Mouse (Mus musculus) hindbrain, embryonic 11.5 days (tissue): ENCODE data around the gene Stoml2. TPM values are rescaled to one million over a fixed set of nuclear protein-coding genes. Genes with fewer than 3 reads are reported as not detected.
A peak's percentile ranks its signal among the peaks of the same experiment; 100 is the strongest.

Experiments
- ATAC-seq: fragments of 200-750 bp; cut with Nextera tagmentation; 2 replicates; pipeline ENCODE4 v1.8.0; 2017; ENCODE audit warnings: mild to moderate bottlenecking, moderate TSS enrichment, moderate library complexity; ENCODE audit not compliant: low FRiP score
- DNase-seq: peaks from one replicate; pipeline ENCODE4 v3.0.0-alpha.2; 2015; ENCODE audit warnings: low spot score
- H3K27ac ChIP-seq: fragments of 300-500 bp; sonication (generic); 2 replicates; pipeline ENCODE4 v1.5.1; 2014; ENCODE audit warnings: mild to moderate bottlenecking, low read depth, low read length
- H3K27me3 ChIP-seq: fragments of 300-500 bp; sonication (generic); 2 replicates; pipeline ENCODE4 v1.6.1; 2014; ENCODE audit warnings: mild to moderate bottlenecking, low read length, moderate library complexity, mixed read lengths; ENCODE audit not compliant: control insufficient read depth, insufficient read depth
- H3K36me3 ChIP-seq: fragments of 300-500 bp; sonication (generic); 2 replicates; pipeline ENCODE4 v1.6.1; 2014; ENCODE audit warnings: mild to moderate bottlenecking, low read length, moderate library complexity, mixed read lengths; ENCODE audit not compliant: control insufficient read depth, insufficient read depth
- H3K4me1 ChIP-seq: fragments of 300-500 bp; sonication (generic); replicated peaks from 2 replicates; pipeline ENCODE4 v1.6.1; 2014; ENCODE audit warnings: low read length, mixed read lengths; ENCODE audit not compliant: control insufficient read depth, insufficient read depth
- H3K4me2 ChIP-seq: fragments of 300-500 bp; sonication (generic); replicated peaks from 2 replicates; pipeline ENCODE4 v1.6.1; 2014; ENCODE audit warnings: mild to moderate bottlenecking, low read depth, low read length
- H3K4me3 ChIP-seq: fragments of 300-500 bp; sonication (generic); 2 replicates; pipeline ENCODE4 v1.5.1; 2014; ENCODE audit warnings: low read depth, low read length
- H3K9ac ChIP-seq: fragments of 300-500 bp; sonication (generic); 2 replicates; pipeline ENCODE4 v1.6.1; 2014; ENCODE audit warnings: low read depth, low read length
- H3K9me3 ChIP-seq: fragments of 300-500 bp; sonication (generic); 2 replicates; pipeline ENCODE4 v1.6.1; 2016; ENCODE audit warnings: low read length; ENCODE audit not compliant: control insufficient read depth
- WGBS: fragments of 180-500 bp; shearing (Covaris S2); extraction: QIAGEN DNeasy Blood & Tissue Kit; methylation state at CpG from one replicate; pipeline ENCODE4 v1.1.7; 2014; 5-methylcytosine and 5-hydroxymethylcytosine counted together
- polyA plus RNA-seq: library from polyadenylated mRNA; unstranded; fragments of >200 nt; fragmentation: Nextera tagmentation; extraction: Ambion mirVana; gene quantifications from 2 replicates; pipeline ENCODE4 v1.2.1, GENCODE M21; 2014

Stoml2 gene
- polyA plus RNA-seq, 1 experiment from 2014 or later, result 353 TPM

DNA sequence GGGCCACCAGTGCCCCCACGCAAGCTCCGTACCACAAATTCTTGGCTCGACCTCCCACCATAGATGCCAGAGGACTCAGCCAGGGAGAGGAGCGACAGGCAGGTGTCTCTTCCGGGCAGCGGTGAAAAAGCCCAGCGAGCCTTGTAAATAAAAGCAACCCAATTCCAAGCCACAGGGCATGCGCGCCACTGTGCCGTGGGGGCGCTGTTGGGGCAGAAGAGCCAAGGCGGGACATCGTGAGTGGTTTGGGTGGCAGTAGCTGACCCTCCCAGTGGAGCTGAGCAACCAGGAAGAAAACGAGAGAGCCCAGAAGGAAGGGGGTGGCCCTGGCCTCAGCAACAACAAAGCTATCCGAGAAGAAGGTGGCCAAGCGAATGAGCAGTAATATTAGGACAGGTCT lies 10.6 kb downstream of the Stoml2 start:
- H3K4me3 ChIP-seq, result no peak overlapping the region
- DNase-seq (no peak), ATAC-seq (no peak)
- no peak overlapping the region for H3K4me2 ChIP-seq
- no peak overlapping the region for H3K27ac ChIP-seq
- no peaks in the 10 kb centered on the region for H3K9me3 ChIP-seq
- H3K36me3 ChIP-seq, result 0 out of 2 replicates have a peak, but pooled peaks cover 6% of the 10 kb centered on the region
- H3K9ac ChIP-seq, result no peak overlapping the region
- WGBS, result 86% methylated on average over 16 of the region's 16 CpGs
- peaks cover 6% of the 10 kb centered on the region; the same call in 1 of the 2 replicates for H3K4me1 ChIP-seq
- H3K27me3 ChIP-seq, result no peaks in the 10 kb centered on the region

DNA sequence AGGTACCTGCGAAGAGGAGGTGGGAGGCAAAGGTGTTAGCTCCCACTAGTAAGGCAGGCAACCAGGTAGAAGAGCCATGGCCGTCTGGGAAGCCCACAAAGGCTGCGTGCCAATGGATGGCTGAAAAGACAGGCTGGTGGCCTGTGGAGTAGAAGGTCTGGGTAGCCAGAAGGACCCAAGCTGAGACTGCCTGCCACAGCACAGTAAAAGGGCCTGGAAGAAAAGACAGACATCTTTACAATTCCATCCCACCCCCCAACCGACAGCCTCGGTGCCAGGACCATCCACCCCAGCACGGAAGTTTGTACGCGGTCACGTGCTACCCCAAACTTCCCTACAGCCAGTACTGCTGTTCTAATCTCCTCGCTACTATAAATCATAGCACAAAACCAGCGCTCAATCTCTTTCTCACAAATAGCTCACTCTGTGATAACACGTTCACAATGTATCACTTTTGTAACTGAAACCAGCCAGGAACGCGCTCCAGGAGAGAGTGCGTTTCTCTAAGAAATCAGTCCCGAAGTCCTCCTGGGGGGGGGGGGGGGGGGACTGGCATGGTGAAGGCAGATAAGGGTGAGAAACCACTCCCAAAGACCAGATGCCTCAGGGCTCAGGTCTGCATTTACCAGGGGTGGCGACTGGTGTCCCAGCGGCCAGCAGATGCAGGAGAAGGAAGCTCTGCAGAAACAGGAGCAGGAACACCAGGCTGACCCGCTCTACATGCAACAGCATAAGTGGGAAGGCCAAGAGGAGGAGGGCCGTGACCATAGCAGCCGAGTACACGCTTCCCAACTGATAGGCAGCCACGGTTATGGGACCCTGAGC lies 11.7 kb downstream of the Stoml2 start:
- Histone ChIP-seq H3K27me3 (no peaks in the 10 kb centered on the region), H3K9me3 (no peaks in the 10 kb centered on the region), H3K4me1 (peaks cover 5% of the 10 kb centered on the region; the same call in 1 of the 2 replicates), H3K27ac (no peak overlapping the region), H3K4me2 (no peak overlapping the region), H3K36me3 (0 out of 2 replicates have a peak, but pooled peaks cover 6% of the 10 kb centered on the region), H3K4me3 (no peak overlapping the region), H3K9ac (no peak overlapping the region)
- DNase-seq, result no peak
- ATAC-seq, result no peak
- WGBS, result 96% methylated on average over 21 of the region's 23 CpGs

DNA sequence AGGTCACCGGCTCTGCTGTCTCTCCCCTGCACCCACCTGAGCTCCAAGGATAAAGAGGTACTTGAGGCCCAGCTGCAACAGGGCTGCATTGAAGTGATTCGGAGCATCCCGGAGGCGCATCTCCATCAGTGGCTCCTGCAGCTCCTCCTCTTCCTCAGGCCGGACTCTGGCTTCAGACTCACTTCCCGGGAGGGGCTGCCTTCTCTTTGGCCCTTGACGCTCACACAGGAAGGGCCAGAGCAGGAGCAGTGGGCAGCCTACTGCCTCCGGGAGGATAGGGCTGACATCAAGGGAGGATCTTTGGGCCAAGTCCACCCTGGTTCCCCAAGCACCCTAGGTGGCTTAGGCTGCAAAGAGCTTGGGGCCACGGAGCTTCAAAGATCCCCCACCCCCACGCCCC lies 12.3 kb downstream of the Stoml2 start:
- WGBS, result 94% methylated on average over 10 of the region's 10 CpGs
- DNase-seq (no peak), ATAC-seq (no peak)

DNA sequence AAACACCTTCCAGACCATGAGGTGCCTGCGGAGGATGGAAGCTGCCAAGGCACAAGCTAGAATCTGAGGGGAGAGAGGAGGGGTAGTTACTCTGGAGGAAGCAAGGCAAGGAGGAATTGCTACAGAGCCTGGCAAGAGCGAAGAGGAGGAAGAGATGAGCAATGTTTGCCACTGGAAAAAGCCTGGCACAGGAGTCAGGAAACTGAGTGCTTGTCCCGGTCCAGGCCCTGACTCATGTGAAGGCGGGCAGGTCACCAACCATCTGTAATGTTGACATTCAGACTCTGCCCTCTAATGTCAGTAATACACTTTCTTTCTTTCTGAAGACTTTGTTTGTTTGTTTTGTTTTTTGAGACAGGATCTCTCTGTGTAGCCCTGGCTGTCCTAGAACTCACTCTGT lies 13.4 kb downstream of the Stoml2 start:
- 98% methylated on average over 4 of the region's 4 CpGs for WGBS
- Histone ChIP-seq H3K27ac (no peak overlapping the region), H3K4me3 (no peak overlapping the region), H3K9me3 (no peaks in the 10 kb centered on the region), H3K27me3 (no peaks in the 10 kb centered on the region), H3K4me2 (no peak overlapping the region), H3K4me1 (no peaks in the 10 kb centered on the region), H3K36me3 (0 out of 2 replicates have a peak, but pooled peaks cover 4% of the 10 kb centered on the region), H3K9ac (no peak overlapping the region)
- no peak for DNase-seq
- ATAC-seq, result no peak

More for the DNA sequence above, 12.3 kb downstream of the Stoml2 start:
- no peaks in the 10 kb centered on the region for H3K27me3 ChIP-seq
- 0 out of 2 replicates have a peak, but pooled peaks cover 6% of the 10 kb centered on the region for H3K36me3 ChIP-seq
- H3K4me3 ChIP-seq, result no peak overlapping the region
- H3K27ac ChIP-seq, result no peak overlapping the region
- no peaks in the 10 kb centered on the region for H3K9me3 ChIP-seq
- H3K4me2 ChIP-seq, result no peak overlapping the region
- H3K9ac ChIP-seq, result no peak overlapping the region
- no peaks in the 10 kb centered on the region for H3K4me1 ChIP-seq

DNA sequence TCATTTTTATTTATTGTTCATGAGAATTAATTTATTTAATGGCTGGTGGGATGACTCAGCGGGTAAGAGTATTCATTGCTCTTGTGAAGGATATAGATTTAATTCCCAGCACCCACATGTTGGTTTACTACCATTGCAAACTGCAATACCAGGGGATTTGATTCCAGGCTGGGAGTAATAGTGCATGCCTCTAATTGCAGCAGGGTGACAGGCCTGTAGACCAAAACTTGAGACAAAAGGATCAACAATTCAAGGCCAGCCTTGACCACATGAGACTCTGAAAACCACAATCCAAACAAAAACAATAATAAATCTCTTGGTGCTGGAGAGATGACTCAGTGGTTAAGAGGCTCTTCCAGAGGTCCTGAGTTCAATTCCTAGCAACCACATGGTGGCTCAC lies 19.4 kb downstream of the Stoml2 start:
- Histone ChIP-seq H3K4me1 (0 out of 2 replicates have a peak, but pooled peaks cover 3% of the 10 kb centered on the region), H3K9me3 (no peaks in the 10 kb centered on the region), H3K36me3 (no peaks in the 10 kb centered on the region), H3K9ac (no peak overlapping the region), H3K27me3 (no peaks in the 10 kb centered on the region), H3K4me2 (no peak overlapping the region), H3K4me3 (no peak overlapping the region), H3K27ac (no peak overlapping the region)
- no peak for DNase-seq
- no peak for ATAC-seq
- 85% methylated on average over 1 of the region's 1 CpGs for WGBS

DNA sequence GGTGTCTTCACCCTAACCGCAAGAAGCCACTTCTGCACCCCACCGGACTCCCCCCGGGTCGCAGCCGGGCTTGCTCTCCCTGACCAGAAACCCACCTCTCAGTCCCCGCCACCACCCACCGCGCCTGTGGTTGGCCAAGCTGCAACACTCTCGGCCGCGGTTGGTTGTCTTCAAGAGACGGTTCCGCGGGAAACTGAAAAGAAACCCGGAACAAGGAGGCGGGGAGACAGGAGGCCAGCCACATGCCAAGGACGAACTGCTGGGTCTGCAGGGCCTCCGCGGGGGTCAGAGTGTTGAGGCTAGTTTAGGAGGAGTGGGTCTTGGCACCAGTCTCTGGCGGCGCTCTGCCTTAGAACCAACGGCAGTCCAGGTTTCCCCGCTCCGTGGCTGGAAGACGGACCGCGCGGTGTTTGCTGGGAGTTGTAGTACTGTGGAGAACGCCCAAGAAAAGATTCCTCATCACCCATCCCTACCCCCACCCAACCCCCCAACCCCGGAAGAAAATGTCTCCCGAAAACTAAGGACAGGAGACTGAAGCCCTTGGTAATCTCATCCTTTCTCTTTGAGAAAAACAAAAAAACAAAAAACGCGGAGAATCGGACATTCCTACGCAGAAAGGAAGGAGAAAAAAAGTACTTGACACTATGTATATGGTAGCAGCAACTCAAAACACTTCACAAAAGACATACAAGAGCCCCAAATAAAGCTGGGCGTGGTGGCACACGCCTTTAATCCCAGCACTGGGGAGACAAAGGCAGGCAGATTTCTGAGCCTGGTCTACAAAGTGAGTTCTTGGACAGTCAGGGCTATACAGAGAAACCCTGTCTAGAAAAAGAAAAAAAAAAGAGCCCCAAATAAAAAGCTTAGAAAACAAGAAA lies 21.1 kb downstream of the Stoml2 start, which contains the start of gene Fancg:
TSS of gene Fancg (minus strand) at position 346 of the 878 bp plus-strand sequence.
- no peaks in the 10 kb centered on the region for H3K27me3 ChIP-seq
- no peaks in the 10 kb centered on the region for H3K36me3 ChIP-seq
- H3K4me1 ChIP-seq, result 0 out of 2 replicates have a peak, but pooled peaks cover 3% of the 10 kb centered on the region
- peak within 1 kb of the TSS; percentile 29 for H3K9ac ChIP-seq
- ATAC-seq, result peak; percentile 94
- no peaks in the 10 kb centered on the region for H3K9me3 ChIP-seq
- DNase-seq, result peak; percentile 89
- H3K4me3 ChIP-seq, result peak within 1 kb of the TSS; percentile 55
- H3K4me2 ChIP-seq, result peak within 1 kb of the TSS; percentile 71
- WGBS, result under 1% methylated on average over 37 of the region's 37 CpGs
- H3K27ac ChIP-seq, result no peak within 1 kb of the TSS

DNA sequence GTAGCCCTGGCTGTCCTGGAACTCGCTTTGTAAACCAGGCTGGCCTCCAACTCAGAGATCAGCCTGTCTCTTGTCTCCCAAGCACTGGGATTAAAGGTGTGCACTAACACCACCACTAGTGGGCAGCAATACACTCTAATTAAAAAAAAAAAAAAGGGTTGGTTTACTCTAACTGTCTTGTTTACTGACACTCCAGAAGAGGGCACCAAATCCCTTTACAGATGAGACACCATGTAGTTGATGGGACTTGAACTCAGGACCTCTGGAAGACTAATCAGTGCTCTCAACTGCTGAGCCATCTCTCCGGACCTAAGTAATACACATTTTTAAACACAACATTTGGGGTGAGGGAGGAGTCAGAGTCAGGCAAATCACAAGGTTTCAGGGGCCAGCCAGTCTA lies 25.7 kb downstream of the Stoml2 start:
- Histone ChIP-seq H3K4me2 (no peak overlapping the region), H3K9ac (no peak overlapping the region), H3K4me1 (0 out of 2 replicates have a peak, but pooled peaks cover 3% of the 10 kb centered on the region), H3K9me3 (no peaks in the 10 kb centered on the region), H3K36me3 (no peaks in the 10 kb centered on the region), H3K27ac (no peak overlapping the region), H3K4me3 (no peak overlapping the region), H3K27me3 (no peaks in the 10 kb centered on the region)
- DNase-seq (peak; percentile 42), ATAC-seq (no peak)
- WGBS, result 59% methylated on average over 2 of the region's 2 CpGs

DNA sequence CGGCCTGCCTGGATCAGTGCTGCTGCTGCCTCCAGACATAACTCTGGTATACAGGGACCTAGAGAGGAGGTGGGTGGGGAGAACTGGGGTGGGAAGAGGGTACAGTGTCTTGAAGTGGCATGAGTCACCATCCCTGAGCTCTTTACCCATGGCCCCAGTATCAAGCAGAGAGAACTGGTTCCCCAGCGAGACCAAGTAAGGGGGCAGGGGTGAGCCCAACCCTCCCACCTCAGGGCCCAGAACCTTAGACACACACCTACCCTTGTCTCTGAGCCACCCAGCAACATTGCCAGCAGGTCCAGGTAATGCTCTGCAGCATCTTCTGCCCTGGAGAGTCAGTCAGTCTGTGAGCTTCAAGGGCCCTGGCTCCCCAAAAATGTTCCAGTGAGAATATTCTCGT lies 26.6 kb downstream of the Stoml2 start:
- no peaks in the 10 kb centered on the region for H3K27me3 ChIP-seq
- no peak overlapping the region for H3K27ac ChIP-seq
- WGBS, result 98% methylated on average over 3 of the region's 3 CpGs
- no peak overlapping the region for H3K4me2 ChIP-seq
- no peaks in the 10 kb centered on the region for H3K9me3 ChIP-seq
- no peak overlapping the region for H3K4me3 ChIP-seq
- no peaks in the 10 kb centered on the region for H3K36me3 ChIP-seq
- no peak overlapping the region for H3K9ac ChIP-seq
- ATAC-seq (no peak), DNase-seq (no peak)
- 0 out of 2 replicates have a peak, but pooled peaks cover 3% of the 10 kb centered on the region for H3K4me1 ChIP-seq
